Mouse (Mus musculus): Measurements from ENCODE around the gene Mgat5.

Mgat5 gene

GRCm38 (mm10) chr1:127307361-127307760 is 102.5 kb downstream of the Mgat5 start:
- DNase-seq (ENCODE audit: low spot score): no peak

- DNase-seq (ENCODE audit: low spot score): no peak
These were observed 103.5 kb downstream of the Mgat5 start for GRCm38 (mm10) chr1:127308207-127308725.

DNA sequence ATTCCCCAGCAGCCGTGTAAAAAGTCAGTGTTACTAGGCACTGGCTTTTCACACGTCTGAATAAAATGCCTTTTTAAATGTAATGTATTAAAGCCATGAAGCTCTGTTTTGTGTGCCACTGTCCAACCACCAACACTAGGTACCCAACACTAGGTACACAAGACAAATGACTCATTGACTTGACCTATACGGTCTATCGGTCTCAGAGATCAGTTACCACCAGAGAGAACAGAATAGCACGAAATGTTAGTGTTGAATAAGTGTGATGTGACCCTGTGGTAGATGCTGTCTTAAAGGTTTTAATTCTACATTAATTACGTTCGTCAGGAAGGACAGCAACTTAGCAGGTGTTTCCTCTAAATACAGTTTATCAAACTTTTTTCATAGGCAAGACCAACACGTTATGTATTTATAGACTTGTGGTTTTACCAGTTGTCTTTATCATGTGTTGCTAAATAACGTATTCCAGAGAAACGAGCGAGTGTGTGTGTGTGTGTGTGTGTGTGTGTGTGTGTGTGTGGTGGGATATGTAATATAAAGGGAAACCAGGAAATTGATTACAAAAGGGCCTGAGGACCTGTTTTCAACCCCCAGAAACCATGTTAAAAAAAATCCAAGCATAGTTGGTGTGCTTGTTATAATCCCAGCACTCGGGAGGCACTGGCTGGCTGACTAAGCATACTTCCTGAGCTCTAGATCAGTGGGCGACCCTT is 104.3 kb downstream of the Mgat5 start:
- no peak for DNase-seq (ENCODE audit: low spot score)

- DNase-seq (ENCODE audit: low spot score): no peak
These were observed 105.2 kb downstream of the Mgat5 start for GRCm38 (mm10) chr1:127310011-127310410.

- DNase-seq (ENCODE audit: low spot score): no peak
These were observed 105.9 kb downstream of the Mgat5 start for GRCm38 (mm10) chr1:127310703-127311102.

DNA sequence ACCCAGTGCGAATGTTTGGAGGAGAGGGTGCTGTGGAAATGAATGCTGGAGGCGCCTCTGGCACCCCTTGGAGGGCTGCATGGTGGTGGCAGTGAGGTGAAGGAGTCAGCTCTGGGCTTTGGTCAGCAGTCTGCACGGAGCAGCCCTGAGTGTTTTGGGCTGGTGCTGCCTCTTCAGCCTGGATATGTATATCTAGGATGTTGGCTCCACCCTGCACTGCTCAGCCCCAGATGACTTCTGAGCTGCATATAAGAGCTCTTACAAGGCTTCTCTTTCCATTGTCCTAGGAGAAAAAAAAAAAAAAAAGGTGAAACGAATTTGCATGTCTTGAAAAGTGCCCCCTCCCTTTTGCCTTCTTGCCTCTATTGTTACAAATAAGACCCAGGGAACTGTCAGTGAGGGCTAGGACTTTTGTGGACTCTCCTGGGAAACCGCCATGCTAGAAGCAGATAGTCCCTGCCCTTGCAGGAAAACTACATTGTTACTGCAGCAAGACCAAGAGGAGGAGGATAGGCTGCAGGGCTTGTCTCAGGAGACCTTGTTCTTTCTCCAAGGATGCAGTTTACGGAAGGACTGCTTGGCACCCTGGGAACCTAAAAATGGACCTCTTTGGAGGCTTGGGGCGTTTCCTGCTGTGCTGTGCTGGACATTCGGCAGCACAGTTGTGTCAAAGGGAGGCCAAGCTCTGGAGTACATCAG is 109.0 kb downstream of the Mgat5 start:
- no peak for DNase-seq (ENCODE audit: low spot score)

DNA sequence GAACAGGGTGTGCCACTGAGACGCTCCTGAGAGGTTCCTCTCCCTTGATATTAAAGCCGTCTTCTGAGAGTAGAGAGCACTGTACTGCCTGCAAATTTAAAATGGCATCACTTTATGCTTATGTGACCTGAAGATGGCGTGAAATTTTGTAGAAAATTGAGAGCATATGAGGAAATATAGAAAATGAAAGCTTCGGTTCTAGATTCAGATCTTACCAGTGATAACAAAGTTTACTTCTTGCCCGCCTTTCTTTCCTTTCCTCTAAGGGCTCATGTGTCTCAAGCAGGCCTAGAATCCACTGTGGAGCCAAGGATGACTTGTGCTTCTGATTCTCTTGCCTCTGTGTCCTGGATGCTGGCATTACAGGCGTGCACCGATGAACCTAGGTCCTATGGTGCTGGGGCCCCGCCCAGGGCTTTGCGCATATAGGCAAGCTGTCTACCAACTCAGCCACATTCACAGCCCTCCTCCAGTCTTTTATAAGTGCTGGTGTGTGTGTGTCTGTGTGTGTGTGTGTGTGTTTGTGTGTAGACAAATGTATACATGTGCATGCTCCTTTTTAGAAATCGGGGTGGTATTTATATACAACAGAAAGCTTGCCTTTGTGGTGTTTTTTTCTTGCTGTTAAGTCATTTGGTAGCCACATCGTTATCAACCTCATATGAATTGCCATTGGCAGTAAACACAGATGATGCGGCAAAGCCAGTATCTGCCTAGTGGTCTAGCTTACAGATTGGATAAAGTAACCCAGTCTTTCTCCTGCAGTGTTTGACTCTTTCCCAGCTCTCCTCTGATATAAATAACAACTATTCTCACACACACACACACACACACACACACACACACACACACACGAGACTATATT is 111.2 kb downstream of the Mgat5 start:
- no peak for DNase-seq (ENCODE audit: low spot score)

DNA sequence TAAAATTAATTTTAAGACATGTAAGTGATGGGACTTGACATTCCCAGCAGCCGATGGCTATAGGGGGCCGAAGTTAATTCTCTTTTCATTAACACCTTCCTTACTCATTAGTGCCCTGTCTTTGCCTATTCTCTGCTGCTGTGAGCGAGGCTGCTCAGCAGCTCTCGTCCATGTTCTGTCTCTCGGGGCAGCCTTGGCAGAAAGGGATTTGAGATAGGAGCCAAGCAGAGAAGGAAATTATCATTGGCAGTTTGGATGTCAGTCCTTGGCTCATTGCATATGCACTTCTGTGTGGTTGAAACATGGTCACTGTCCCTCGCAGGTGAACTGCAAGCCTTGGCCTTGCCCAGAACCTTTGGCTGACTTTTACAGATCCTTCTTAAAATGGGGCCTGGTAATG is 111.8 kb downstream of the Mgat5 start:
- no peak for DNase-seq (ENCODE audit: low spot score)

- no peak for DNase-seq (ENCODE audit: low spot score)
These were observed 112.7 kb downstream of the Mgat5 start for GRCm38 (mm10) chr1:127317541-127317940.

- DNase-seq (ENCODE audit: low spot score): no peak
These were observed 113.7 kb downstream of the Mgat5 start for GRCm38 (mm10) chr1:127318486-127318885.

GRCm38 (mm10) chr1:127319768-127320167 is 115.0 kb downstream of the Mgat5 start:
- no peak for DNase-seq (ENCODE audit: low spot score)

DNA sequence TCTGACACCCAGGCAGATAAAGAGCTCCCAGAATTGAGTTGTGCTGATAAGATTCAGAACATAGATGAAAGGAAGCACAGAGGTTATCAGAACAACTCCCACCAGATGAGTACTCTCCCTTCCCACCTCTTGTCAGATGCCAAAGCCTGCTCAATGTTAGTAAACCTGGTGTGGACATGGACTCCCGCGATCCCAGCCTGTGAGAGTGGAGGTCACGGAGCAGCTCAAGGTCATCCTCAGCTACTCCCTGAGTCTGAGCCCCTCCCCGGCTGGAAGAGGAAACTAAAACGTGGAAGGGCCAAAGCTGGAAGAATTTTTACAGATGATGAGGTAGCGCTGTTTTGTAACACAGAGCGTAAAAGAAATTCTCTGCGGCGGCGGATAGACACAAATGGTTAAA is 116.1 kb downstream of the Mgat5 start:
- DNase-seq (ENCODE audit: low spot score): no peak

GRCm38 (mm10) chr1:127321638-127322037 is 116.8 kb downstream of the Mgat5 start:
- DNase-seq (ENCODE audit: low spot score): no peak

DNA sequence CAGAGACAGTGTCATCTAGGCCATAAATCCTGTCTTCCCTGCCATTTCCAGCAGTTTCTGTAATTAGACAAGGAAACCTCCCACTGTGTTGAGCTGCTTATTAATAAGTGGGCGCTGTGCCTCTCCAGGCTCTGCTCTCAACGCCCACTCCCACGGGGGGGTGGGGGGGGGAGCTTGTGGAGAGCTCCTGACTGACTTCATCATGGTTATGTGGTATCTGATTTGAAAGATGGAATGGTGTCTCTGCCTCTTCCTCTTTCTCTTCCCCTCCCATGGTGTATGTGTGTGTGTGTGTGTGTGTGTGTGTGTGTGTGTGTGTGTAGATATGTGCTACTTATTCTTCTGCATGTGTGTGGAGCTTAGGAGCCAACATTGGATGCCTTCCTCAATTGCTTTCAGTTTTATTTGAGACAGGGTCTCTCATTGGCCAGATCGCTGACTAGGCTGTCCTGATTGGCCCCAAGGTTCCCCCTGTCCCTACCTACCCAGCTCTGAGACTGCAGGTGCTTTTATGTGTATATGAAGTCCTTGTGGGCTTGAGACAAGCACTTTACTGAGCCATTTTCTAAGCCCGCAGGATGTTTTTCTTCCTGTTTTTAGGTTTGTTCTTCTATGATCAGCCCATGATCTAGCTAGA is 117.5 kb downstream of the Mgat5 start:
- DNase-seq (ENCODE audit: low spot score): no peak

- no peak for DNase-seq (ENCODE audit: low spot score)
These were observed 120.9 kb downstream of the Mgat5 start for GRCm38 (mm10) chr1:127325601-127326198.

DNA sequence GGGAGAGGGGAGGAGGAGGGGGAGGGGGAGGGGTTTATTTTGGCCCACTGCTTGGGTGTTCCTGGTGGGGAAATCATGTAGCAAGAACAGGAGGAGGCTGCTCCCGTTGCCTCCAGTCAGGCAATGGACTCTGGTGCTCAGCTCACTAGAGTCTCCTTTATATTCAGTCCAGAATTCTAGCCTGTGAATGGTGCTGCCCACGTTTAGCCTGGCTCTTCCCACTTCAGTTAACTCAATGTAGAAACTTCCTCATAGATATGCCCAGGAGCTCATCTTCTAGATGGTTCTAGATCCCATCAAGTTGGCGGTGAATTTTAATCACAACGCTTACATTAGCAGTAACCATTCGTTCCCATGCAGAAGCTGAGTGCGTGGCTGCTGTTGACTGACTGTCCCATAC is 123.0 kb downstream of the Mgat5 start:
- no peak for DNase-seq (ENCODE audit: low spot score)

DNA sequence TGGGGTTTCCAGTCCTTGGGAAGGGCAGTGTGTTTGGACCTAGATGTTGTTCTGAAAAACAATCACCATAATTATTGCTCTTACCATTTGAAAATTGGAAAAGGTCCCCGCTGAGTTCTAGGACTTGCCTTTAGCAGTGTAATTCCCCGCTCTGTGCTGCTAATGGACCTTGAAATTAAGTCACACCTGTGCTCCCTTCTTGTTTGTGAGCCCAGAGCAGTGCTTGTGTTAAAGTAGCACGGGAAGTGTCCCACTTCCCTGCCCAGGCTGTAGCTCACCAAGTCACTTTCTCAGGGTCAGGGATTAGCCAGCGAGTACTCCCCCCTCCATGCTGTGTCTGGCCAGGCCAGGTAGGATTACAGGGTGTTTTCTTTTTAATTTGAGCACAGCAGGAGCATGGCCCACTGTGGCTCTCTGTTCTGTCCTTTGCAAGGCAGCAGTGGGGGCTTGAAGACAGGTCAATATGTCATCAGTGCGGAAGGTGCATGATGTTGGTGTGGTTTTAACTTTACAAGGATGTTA is 123.6 kb downstream of the Mgat5 start:
- DNase-seq (ENCODE audit: low spot score): no peak

GRCm38 (mm10) chr1:127329810-127330209 is 125.0 kb downstream of the Mgat5 start:
- DNase-seq (ENCODE audit: low spot score): no peak

DNA sequence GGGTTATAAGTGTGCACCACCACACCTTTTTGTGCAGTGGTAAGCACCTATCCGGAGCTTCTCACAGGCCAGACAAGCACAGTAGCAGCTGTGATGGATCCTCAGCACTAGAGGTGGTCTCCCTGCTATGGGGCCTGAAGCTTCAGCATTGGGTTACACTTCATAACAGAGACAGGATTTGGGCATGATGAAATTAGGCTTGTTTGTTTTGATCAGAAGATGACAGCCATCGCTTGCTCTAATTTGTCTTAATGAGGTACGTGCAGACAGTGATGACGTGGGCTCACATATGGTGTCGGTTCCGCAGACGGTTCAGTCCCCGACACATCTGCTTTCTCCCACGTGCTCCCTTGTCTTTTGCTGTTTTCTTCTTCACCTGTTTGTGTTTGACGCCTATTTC is 132.9 kb downstream of the Mgat5 start:
- no peak for DNase-seq (ENCODE audit: low spot score)

DNA sequence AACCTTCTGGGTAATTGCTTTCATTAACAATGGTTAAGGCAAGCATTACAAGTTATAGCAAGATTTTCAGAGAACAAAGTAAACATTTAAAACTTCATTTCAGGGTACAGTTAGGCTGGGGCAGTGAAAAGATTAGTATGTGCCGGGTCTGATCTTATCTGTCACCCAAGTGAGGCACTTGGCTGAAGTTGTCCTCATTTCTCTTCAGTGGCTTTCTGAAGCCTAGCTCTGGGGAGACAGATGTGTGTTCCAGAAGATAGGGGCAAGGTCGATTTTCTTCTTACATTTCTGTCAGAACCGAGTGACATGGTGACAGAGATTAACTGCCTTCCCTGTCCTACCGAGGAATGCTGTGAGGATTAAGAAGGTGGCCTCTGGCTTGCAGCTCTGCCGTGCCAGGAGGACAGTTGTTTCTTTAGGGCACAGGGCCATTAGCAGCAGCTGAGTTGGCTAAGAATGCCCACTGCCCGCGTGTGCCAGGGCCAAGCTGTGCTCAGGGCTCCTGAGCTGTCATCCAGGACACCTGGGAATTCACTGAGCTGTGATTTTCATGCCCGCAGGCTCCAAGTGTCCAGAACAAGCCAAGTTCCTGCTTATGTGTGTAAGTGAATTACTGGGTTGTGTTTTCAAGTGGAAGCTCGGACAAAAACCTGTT is 134.1 kb downstream of the Mgat5 start:
- peak; percentile 79 for DNase-seq (ENCODE audit: low spot score)

GRCm38 (mm10) chr1:127340296-127340695 is 135.5 kb downstream of the Mgat5 start:
- no peak for DNase-seq (ENCODE audit: low spot score)
